Mouse (Mus musculus): ENCODE measurements around the gene Pbrm1. TPM values are rescaled to one million over a fixed set of nuclear protein-coding genes. Genes with fewer than 3 reads are reported as not detected.

Pbrm1 gene
- polyA plus RNA-seq, 1 experiment, result 21.5 TPM

DNA sequence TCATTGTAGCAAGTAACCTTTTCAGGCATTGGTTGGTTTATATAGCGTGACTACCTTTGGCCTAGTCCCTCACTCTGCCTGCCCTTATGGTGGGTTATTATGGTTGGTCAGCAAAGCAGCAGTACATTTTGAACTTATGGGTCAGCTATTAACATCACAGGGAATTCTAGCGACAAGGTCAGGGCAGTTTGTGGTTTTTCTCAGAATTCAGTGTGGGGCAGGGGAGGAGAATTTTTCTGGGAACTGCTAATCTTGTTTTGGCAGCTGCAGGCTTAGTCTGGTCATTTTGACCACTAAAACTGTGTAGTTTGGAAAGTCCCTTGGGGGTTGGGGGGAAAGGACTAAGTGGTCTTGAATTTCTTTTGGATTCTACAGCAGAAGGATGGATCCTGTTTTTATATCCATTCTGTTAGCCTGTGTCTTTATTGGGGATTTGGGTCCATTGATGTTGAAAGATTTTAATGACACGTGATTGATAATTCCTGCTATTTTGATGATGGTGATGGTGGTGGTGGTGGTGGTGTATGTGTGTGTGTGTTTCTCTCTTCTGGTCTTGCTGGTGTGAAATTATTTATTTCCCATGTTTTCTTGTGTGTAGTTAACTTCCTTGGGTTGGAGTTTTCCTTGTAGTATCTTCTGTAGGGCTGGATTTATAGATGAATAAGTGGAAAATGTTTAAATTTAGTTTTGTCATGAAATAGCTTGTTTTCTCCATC lies 60.5 kb downstream of the Pbrm1 start:
- no peak for DNase-seq (ENCODE audit: low spot score)

DNA sequence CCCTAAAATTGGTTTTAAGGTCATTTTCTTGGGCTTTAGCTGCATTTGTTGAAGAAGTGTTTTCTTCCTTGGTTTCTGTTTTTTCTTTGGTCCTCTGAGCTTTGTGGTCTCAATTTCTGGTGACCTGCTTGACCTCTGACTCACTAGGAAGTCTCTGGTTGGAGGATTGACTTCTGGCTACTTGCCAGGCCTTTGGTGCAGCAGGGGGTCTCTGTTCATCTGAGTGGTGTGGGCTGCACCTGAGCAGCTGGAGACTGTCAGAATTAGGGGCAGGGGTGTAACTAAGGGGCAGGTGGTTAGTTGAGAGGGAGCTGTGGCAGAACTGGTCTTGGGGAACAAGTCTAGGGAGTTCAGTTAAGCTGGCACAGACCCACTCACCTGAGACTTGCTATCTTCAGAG lies 62.2 kb downstream of the Pbrm1 start:
- no peak for DNase-seq (ENCODE audit: low spot score)

DNA sequence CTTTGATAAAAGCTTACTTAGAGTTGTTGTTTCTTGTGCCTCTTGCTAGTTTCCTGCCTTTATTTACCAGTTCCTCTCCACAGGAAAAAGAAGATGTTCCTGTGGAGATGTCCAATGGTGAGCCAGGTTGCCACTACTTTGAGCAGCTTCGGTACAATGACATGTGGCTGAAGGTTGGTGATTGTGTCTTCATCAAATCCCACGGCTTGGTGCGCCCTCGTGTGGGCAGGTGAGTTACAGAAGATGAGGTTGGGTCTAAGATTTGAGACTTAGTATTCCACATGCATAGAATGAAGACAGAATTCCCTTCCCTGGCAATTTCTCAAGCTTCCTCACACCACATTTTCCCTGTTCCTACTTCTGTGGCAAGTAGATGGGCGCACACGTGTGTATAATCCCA lies 68.5 kb downstream of the Pbrm1 start:
- DNase-seq (ENCODE audit: low spot score), result no peak

- DNase-seq (ENCODE audit: low spot score), result no peak
These were observed 69.6 kb downstream of the Pbrm1 start for GRCm38 (mm10) chr14:31088515-31088914.

- DNase-seq (ENCODE audit: low spot score), result no peak
These were observed 71.0 kb downstream of the Pbrm1 start for GRCm38 (mm10) chr14:31089918-31090317.

DNA sequence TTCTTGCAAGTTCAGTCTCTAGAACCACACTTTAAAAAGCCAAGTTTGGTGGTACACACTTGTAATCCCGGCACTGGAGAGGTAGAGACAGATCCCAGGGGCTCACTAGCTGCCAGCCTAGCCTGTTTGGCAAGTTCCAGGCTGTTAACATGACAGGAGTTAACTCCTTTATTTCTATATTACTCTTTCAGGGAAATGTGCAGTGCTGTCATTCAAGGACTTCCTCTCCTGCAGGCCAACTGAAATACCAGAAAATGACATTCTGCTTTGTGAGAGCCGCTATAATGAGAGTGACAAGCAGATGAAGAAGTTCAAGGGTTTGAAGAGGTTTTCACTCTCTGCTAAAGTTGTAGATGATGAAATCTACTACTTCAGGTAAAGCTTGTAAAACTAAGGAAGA lies 86.2 kb downstream of the Pbrm1 start:
- DNase-seq (ENCODE audit: low spot score), result no peak

DNA sequence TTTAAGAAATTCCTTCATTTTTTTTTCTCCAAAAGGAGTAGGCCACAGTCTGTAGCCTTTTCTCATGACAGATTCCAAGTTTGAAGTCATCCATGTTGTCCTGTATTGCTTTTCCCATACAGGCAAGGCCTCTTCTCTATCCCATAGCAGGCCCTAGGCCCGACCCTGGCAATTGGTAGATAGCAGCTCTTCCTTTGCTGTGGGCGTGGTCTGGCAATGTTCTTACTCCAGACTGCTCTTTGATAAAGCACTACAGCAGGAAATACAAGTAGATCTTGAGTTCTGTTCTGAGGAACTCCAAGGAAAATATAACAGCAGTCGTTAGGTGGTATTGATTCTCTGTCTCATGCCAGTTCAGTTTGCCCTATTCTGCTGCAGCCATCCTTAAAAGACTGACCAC lies 91.7 kb downstream of the Pbrm1 start:
- no peak for DNase-seq (ENCODE audit: low spot score)

DNA sequence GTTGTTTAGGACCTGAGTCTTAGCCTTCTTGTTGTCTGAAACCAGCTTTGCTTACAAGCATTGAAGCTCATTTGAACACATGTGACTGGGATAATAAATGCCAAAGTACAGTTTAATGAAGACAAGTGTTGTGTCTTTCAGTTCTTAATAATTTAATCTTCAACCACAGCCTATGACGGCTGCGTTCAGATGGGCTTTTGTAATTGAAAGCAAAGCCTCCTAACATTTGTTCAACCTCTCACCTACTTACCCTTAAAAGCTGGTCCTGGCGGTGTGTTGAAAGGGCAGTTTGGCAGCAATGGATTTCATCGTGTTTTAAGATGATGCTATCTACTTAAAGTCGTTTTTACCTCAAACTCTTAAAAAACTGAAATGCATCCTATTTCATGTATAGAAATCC lies 93.2 kb downstream of the Pbrm1 start:
- no peak for DNase-seq (ENCODE audit: low spot score)

GRCm38 (mm10) chr14:31114011-31114410 lies 95.1 kb downstream of the Pbrm1 start:
- DNase-seq (ENCODE audit: low spot score), result no peak

DNA sequence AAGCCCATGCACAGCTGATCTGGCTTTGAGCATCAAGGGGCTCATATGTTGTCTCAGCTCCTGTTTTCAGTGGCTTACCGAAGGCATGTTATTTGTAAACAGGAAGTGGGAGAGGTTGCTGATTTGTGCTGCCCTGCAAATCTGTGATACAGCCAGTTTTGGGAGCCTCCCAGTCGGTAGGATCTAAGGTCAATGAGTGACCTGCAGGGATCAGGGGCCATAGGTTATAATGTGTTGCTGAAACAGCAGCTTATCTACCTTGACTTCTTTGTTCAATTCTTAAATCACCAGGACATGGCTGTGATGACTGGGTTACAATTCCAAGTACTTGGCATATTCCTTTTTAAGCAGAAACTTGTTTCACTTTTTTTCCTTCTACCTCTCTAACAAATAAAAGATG lies 96.6 kb downstream of the Pbrm1 start:
- no peak for DNase-seq (ENCODE audit: low spot score)

DNA sequence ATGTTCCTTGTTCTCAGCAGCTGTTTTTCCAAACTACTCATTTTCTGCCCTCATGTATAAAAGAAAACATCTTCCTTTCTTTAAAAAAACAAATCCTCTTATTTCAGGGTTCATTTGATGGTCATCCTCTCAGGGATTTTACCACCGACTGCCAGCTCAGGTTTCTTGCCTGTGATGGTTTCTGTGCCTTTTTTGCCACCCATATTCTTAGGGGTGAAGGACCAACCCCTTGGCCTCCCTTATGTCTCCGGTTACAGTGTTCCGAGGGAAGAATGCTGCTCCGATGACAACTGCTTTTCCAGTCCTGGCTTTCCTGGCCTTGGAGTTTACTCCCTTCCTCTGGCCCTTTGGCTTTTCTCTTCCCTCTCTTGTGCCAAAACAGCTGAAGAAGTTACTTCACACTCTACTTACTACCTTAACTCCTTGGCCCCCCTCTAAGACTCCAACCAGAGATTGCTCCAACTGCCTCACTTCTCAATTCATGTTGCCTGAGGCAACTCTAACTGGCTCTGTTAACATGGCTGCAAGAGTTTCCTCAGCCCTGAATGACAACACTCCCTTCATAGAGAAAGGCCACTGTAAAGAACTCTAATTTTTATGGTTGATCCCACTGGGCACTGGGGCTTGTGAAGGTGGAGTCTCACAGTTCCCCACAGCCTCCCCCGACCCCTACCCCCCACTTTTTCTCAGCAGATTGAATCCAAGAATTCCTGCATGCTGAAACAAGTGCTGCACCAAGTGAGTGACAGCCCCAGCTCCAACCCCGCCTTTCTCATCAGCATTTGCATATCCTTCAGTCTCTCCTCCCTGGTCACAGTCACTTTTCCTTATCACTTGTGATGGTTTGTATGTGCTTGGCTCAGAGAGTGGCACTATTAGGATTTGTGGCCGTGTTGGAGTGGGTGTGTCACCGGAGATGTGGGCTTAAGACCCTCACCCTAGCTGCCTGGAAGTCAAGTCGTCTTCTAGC lies 106.5 kb downstream of the Pbrm1 start:
- no peak for DNase-seq (ENCODE audit: low spot score)

DNA sequence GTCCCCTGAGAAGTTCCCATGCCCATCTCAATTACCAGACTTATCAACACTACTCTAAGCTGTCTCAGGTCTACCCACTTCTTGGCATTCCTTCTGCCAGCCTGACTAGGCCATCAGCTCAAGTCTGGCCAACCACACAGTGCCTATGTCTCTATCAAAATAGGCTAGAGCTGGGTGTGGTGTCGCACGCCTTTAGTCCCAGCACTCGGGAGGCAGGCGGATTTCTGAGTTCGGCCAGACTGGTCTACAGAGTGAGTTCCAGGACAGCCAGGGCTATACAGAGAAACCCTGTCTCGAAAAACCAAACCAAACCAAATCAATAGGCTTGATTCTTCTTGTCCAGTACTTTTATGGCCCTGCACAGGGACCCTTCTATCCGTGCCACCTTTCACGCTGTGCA lies 107.9 kb downstream of the Pbrm1 start:
- no peak for DNase-seq (ENCODE audit: low spot score)

DNA sequence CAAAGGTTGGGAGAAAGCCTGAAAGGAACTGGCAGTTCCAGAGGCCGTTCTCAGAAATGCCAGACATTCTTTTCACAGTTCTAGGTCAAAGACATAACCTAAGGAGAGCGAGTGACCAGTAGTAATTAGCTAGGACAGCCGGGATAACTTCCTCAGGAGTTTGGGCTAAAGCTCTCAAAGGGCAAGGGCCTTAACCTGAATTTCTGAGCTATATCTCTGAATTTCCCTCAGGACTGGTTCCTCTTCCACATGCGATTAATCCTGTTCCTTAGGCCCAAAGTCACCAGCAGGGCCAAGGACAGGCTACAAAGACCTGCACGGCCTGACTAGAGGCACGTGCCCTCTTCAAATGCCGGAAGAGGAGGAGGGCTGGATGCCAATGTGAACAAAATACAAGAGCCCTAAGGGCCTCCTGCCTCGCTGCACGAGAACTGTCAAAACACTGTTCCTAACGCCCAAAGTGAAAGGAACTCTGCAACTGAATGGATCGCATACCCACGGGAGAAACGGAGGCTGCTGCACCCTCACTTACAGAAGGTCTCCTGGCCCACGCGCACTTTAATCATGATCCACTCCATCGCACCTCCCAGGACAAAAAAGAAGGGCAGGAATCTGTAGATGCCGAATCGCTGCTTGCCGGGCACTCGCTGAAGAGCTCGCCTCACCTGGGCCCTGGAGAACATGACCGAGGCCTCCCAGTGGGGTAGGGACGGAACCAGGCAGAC lies 109.3 kb downstream of the Pbrm1 start:
- no peak for DNase-seq (ENCODE audit: low spot score)

DNA sequence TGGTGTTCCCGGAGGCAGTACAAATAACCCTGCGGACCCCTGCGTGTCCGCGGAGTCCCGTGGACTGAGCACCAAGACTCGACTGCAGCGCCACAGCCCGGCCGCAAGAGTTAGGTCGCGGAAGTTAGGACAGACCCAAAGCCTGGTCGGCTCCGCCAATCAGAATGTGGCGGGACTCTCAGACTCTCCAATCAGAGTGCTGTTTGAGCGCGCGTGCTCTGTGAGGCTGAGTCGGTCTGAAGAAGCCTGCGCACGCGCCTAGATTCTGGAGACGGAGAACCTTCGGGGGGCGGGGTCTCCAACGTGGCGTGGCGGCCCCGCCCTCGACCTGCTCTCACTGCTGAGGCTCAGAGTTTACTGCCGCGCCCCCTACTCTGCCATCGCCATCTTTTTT lies 109.9 kb downstream of the Pbrm1 start, which contains the start of gene Smim4:
Smim4 (minus strand) TSS at position 131 of the 394 bp plus-strand sequence.
- DNase-seq (ENCODE audit: low spot score), result peak; percentile 78

- no peak for DNase-seq (ENCODE audit: low spot score)
These were observed 110.6 kb downstream of the Pbrm1 start for GRCm38 (mm10) chr14:31129326-31130235.

- DNase-seq (ENCODE audit: low spot score), result peak; percentile 78
These were observed 111.6 kb downstream of the Pbrm1 start, which contains the start of gene Nt5dc2 for GRCm38 (mm10) chr14:31130236-31131220. Nt5dc2 (plus strand) TSS chr14:31131053.

- no peak for DNase-seq (ENCODE audit: low spot score)
These were observed 112.4 kb downstream of the Pbrm1 start for GRCm38 (mm10) chr14:31131272-31131821.

GRCm38 (mm10) chr14:31132031-31132430 lies 113.1 kb downstream of the Pbrm1 start:
- no peak for DNase-seq (ENCODE audit: low spot score)

DNA sequence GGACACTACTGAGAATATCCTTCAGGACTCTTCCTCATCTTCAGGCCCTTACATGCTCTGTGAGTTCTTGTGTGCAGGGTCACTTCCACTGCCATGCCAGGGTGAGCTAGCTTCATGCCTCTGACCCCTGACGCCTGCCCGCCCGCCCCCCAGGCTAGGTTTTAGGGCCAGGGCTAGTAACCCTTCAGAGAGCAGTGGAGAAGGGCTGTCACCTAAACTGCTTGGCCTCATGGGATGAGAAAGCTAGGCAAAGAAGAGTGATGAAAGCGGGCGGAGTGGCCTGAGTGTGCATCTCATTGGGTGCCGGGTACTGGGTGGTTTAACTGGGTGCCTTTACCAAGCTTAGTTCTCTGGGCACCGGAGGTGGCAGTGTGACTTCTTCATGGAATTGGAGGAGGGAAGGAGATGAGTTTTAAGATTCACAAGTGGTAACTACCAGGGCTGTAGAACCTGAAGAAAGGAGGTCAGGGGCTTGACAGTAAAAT lies 113.6 kb downstream of the Pbrm1 start:
- DNase-seq (ENCODE audit: low spot score), result no peak

Measured in urinary bladder, adult 2 months (tissue).